Mouse (Mus musculus) CD4-positive naive resting alpha-beta T cell, adult 57 days (primary cell): ENCODE results near the gene Rhox12. TPM values are rescaled to one million over a fixed set of nuclear protein-coding genes. Genes with fewer than 3 reads are reported as not detected.

ENCODE experiments used
- total RNA-seq: library from RNA; stranded (reverse); gene quantifications from one replicate; pipeline ENCODE4 v1.2.4, GENCODE M21; 2023

The Rhox12 gene
- total RNA-seq: not detected

GRCm38 (mm10) chrX:38110807-38111206 lies at the start of gene Rhox12:
Rhox12 (minus strand) TSS chrX:38110907.

GRCm38 (mm10) chrX:38120982-38121381 lies 10.3 kb upstream of the Rhox12 start, which contains the start of gene Rhox13:
Rhox13 (plus strand) TSS chrX:38121219.

GRCm38 (mm10) chrX:38085041-38085440 lies 25.7 kb downstream of the Rhox12 start, which contains the start of gene Rhox11:
Rhox11 (minus strand) TSS chrX:38085141.

GRCm38 (mm10) chrX:38066175-38066574 lies 44.5 kb downstream of the Rhox12 start, which contains the start of gene Rhox10:
Rhox10 (plus strand) TSS chrX:38066475.

Other genes starting within 250 kb of the Rhox12 start
- not detected for gene Rhox8, start 232.0 kb downstream of the Rhox12 start, total RNA-seq
- gene Rhox7b, start 213.7 kb downstream of the Rhox12 start, total RNA-seq: not detected
- gene Rhox9, start 209.1 kb downstream of the Rhox12 start, total RNA-seq: not detected
- not detected for gene Btg1-ps1, start 92.1 kb downstream of the Rhox12 start, total RNA-seq
- not detected for gene Btg1-ps2, start 67.8 kb downstream of the Rhox12 start, total RNA-seq
- not detected for gene Rhox10, start 44.4 kb downstream of the Rhox12 start, total RNA-seq
- not detected for gene Rhox11, start 25.8 kb downstream of the Rhox12 start, total RNA-seq
- not detected for gene Rhox13, start 10.3 kb upstream of the Rhox12 start, total RNA-seq
- gene Zbtb33, start 78.9 kb upstream of the Rhox12 start, total RNA-seq: 32.5 TPM
- 1.8 TPM for gene Tmem255a, start 141.5 kb upstream of the Rhox12 start, total RNA-seq
- gene Atp1b4, start 205.3 kb upstream of the Rhox12 start, total RNA-seq: not detected